Mouse (Mus musculus): ENCODE measurements around the gene Pdx1.

The Pdx1 gene

GRCm38 (mm10) chr5:147269926-147270672 lies at the start of gene Pdx1:
Gene Pdx1 (plus strand): TSS chr5:147269959.
- DNase-seq (ENCODE audit: low read depth, low spot score), result no peak

GRCm38 (mm10) chr5:147227354-147228112 lies 42.2 kb upstream of the Pdx1 start:
- DNase-seq (ENCODE audit: low read depth, low spot score), result peak; percentile 60

- DNase-seq (ENCODE audit: low read depth, low spot score), result no peak
Measured at GRCm38 (mm10) chr5:147235406-147236309, 34.1 kb upstream of the Pdx1 start.

GRCm38 (mm10) chr5:147243908-147244307 lies 25.9 kb upstream of the Pdx1 start:
- no peak for DNase-seq (ENCODE audit: low read depth, low spot score)

- DNase-seq (ENCODE audit: low read depth, low spot score), result no peak
Measured at GRCm38 (mm10) chr5:147260189-147260588, 9.6 kb upstream of the Pdx1 start.

- no peak for DNase-seq (ENCODE audit: low read depth, low spot score)
Measured at GRCm38 (mm10) chr5:147260778-147261177, 9.0 kb upstream of the Pdx1 start.

- DNase-seq (ENCODE audit: low read depth, low spot score), result no peak
Measured at GRCm38 (mm10) chr5:147261899-147262541, 7.7 kb upstream of the Pdx1 start.

GRCm38 (mm10) chr5:147263945-147264344 lies 5.8 kb upstream of the Pdx1 start:
- DNase-seq (ENCODE audit: low read depth, low spot score), result no peak

- DNase-seq (ENCODE audit: low read depth, low spot score), result no peak
Measured at GRCm38 (mm10) chr5:147267434-147267833, 2.3 kb upstream of the Pdx1 start.

GRCm38 (mm10) chr5:147268728-147269127 lies 1.0 kb upstream of the Pdx1 start:
- no peak for DNase-seq (ENCODE audit: low read depth, low spot score)

GRCm38 (mm10) chr5:147269371-147269770 lies 388 bp upstream of the Pdx1 start:
- no peak for DNase-seq (ENCODE audit: low read depth, low spot score)

GRCm38 (mm10) chr5:147270673-147271655 lies 1.2 kb downstream of the Pdx1 start:
- DNase-seq (ENCODE audit: low read depth, low spot score), result no peak

- no peak for DNase-seq (ENCODE audit: low read depth, low spot score)
Measured at GRCm38 (mm10) chr5:147272046-147272807, 2.5 kb downstream of the Pdx1 start.

- no peak for DNase-seq (ENCODE audit: low read depth, low spot score)
Measured at GRCm38 (mm10) chr5:147272808-147273345, 3.1 kb downstream of the Pdx1 start.

GRCm38 (mm10) chr5:147274174-147275141 lies 4.7 kb downstream of the Pdx1 start:
- no peak for DNase-seq (ENCODE audit: low read depth, low spot score)

- DNase-seq (ENCODE audit: low read depth, low spot score), result no peak
Measured at GRCm38 (mm10) chr5:147275761-147276160, 6.0 kb downstream of the Pdx1 start.

GRCm38 (mm10) chr5:147276701-147277546 lies 7.2 kb downstream of the Pdx1 start:
- no peak for DNase-seq (ENCODE audit: low read depth, low spot score)

Measured in CD4-positive helper T cell, adult 2 months (primary cell).